Mouse (Mus musculus): ENCODE data around the gene Ribc2. TPM values are rescaled to one million over a fixed set of nuclear protein-coding genes. Genes with fewer than 3 reads are reported as not detected.
A peak's percentile ranks its signal among the peaks of the same experiment; 100 is the strongest.

Gene Ribc2
- total RNA-seq, 1 experiment from 2014 or later = not detected

DNA sequence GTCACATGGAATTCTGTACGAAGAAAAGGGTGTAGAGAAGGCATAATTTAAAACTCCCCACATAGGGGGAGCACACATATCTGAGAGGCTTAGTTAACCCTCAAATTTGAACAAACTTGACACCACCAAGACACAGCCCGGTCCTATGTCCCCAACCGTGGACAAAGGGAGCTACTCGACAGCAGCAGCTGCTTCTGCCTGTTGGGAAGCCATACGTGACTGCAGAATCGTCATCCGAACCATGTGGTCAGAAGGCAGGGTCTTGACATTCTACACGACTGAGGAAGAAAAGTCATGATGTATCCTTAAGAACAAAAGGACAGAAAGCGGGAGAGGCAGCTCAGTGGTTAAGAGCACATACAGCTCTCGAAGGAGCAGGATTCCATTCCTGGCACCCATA, 42.2 kb downstream of the Ribc2 start:
- no peak for ATAC-seq (ENCODE audit: extremely low read depth, insufficient number of reproducible peaks, low FRiP score, poor library complexity, severe bottlenecking)

DNA sequence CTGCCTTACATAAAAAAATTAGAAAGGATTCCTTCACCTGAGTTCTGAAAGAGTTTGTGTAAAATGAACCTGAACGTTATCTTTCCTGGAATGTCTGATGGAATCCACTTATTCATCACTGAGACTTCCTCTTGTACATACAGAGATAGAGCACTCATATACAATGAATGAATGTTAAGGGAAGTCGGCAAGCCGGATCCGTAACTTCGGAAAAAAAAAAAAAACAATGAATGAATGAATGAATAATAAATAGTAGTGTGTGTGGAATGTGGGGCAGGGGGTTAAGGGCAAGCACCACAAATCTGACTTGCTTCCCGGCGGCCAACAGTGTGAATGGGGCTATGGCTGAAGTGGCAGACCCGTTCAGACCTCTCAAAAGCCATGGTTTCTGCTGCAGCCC, 45.7 kb downstream of the Ribc2 start:
- peak; percentile 56 for ATAC-seq (ENCODE audit: extremely low read depth, insufficient number of reproducible peaks, low FRiP score, poor library complexity, severe bottlenecking)

DNA sequence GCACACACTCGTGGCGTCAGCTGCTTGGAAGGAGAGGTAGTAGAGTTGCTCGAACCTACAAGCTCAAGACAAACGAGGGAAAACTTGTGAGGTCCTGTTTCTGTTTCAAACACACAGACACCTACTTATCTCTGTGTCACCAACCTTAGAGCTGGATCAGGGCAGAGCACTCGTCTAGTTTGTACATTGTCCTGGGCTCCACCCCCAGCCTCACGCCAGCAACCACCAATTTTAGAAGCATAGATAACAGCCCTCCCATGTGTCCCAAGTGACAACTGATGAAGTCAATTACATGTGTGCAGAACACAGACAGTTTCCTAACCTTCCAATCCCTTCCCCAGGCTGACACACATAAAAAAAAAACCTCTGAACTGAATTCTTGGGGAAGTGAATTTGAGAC, 46.3 kb downstream of the Ribc2 start:
- ATAC-seq (ENCODE audit: extremely low read depth, insufficient number of reproducible peaks, low FRiP score, poor library complexity, severe bottlenecking) = no peak

DNA sequence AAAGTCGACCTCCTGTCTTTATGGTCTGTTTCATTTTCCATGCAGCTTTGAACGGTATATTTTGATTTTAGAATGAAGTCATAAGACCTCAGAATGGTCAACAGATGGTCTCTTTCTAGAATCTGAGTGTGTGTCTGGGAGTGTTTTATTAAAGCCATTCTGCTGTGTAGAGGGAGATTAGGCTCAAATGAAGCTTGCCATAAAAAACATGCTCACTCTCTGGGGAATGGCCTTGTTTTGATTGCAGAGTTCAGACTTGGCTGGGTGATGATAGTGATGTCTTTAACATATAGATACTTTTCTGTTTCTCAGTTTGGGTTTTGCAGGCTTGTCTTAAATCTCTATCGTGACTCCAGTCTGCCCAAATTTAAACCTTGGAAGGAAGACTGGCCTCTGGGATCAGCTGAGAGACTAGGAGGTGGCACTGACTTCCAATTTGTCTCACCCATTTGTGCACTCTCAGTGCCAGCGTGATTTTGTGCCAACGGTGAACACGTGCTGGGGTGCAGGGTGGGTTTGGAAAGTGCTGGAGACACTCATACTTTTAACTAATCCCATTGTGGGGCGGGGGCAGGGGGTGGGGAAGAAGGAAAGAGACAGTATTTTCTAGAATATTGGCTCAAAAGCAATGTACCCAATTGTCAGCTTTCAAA, 47.8 kb downstream of the Ribc2 start:
- ATAC-seq (ENCODE audit: extremely low read depth, insufficient number of reproducible peaks, low FRiP score, poor library complexity, severe bottlenecking) = no peak

DNA sequence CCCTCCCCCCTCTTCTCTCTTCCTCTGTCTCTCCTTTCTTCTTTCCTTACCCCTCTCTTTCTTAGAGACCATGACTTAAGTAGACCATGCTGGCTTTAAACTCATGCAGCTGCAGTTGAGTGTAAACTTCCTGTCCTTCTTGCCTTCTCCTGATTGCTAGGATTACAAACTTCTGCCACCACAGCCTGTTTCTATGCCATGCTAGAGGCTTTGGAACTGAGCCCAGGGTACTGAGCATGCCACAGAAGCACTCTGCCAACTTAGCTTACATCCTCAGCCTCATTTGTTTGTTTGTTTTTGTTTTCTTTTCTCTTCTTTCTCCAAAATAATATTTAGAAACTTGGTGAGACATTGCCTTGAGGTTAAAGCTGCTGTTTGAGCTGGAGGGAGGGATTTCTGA, 48.5 kb downstream of the Ribc2 start:
- no peak for ATAC-seq (ENCODE audit: extremely low read depth, insufficient number of reproducible peaks, low FRiP score, poor library complexity, severe bottlenecking)

DNA sequence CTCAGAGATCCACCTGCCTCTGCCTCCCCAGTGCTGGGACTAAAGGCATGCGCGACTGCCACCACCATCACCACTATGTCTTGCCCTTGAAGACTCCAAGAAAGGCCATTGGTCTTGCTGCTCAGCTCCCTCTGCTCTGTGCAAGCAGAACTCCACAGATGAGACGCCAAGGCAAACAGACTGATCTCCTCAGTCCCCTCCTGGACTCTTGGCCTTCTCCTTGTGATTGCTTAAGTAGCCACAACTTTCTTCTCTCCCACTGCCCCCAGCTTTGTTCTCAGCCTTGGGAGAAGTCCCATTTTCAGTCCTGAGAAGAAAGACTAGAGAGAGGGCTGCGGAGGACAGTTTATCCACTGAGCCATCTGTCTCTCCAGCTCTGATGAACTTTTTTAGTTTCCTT, 50.2 kb downstream of the Ribc2 start:
- ATAC-seq (ENCODE audit: extremely low read depth, insufficient number of reproducible peaks, low FRiP score, poor library complexity, severe bottlenecking) = no peak

DNA sequence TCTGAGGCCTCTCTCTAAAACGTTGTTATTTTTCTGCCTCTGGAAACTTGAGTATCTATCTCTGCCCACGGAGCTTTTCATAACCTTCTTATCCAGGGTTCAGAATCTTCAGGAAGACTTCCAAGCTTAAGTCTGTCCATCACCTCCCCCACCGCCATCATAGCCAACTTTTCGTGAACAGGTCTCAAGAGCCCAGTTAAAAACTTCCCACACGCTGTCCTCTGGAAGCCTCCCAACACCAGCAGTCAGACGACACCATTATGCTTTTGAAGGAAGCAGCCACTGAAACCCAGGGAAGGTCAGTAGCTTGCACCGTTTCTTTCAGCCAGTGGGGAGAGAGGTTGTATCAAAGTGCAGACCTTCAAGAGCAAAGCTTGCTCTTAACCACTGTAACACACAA, 55.0 kb downstream of the Ribc2 start:
- ATAC-seq (ENCODE audit: extremely low read depth, insufficient number of reproducible peaks, low FRiP score, poor library complexity, severe bottlenecking) = no peak

DNA sequence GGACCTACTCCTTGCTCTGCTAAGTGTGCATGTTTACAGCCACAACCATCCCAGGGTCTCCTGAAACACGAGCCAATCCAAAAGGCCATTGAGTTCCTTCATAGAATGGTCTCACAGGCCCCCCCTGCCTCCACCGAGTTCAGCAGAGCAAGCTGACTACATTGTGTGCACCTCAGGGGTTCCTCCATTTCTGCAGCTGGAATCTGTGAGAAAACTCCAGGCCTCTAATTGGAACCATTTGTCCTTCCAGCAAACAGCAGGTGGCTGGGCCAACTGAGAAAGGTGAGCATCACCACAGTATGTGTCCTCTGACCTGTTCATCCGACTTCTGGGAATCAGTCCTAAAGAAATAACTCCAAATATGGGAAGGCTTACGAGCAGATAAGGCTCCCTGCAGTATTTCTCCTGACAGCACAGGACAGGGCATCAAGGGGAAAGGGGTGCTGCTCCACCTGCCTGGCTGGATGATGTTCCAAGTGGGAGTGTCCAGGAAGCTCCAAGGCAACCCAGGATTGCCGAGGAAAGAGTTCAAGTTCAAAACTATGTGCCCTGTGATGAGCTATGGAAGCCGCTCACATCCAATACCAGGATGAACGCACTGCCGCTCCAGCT, 56.4 kb downstream of the Ribc2 start:
- no peak for ATAC-seq (ENCODE audit: extremely low read depth, insufficient number of reproducible peaks, low FRiP score, poor library complexity, severe bottlenecking)

Other genes with a start within 250 kb of the Ribc2 start
- gene Gm29666, start 212.0 kb upstream of the Ribc2 start, total RNA-seq (2017) = 0.47 and 0.49 TPM in 2 replicates
- 38.1 and 38.2 TPM in 2 replicates for gene Nup50, start 208.7 kb upstream of the Ribc2 start, total RNA-seq (2017)
- gene 5031439G07Rik, start 143.5 kb upstream of the Ribc2 start, total RNA-seq (2017) = 71.5 and 73.4 TPM in 2 replicates
- gene Upk3a, start 114.9 kb upstream of the Ribc2 start, total RNA-seq (2017) = not detected in 2 replicates
- 9.4 and 13.8 TPM in 2 replicates for gene Fam118a, start 103.1 kb upstream of the Ribc2 start, total RNA-seq (2017)
- not detected in 2 replicates for gene Smc1b, start 114 bp upstream of the Ribc2 start, total RNA-seq (2017)
- gene Fbln1, start 73.9 kb downstream of the Ribc2 start, total RNA-seq (2017) = not detected in 2 replicates
- gene Atxn10, start 204.2 kb downstream of the Ribc2 start, total RNA-seq (2017) = 48.6 and 54.6 TPM in 2 replicates